In the genomic region with DNA sequence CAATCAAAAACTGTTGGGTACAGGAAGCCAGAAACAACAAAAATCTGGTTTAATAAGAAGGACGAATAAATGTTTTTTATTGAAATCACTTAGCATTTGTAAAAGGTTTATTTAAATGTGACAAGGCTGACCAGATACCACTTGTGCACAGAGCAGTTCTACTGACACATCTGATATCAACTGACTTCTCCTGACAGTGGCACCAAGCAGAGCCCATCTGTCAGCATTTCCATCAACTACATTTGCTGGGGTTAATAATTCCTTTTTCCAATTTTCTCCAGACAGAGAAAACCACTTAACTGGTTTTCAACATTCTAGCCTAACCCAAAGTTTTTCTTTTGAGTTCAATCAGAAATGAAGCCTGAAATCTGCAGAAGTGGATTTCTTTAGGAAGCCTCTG, we compare ENCODE assay signal across 21 mouse cellular contexts.
DNase-seq lines count a peak whose midpoint lies in the region; ATAC-seq and TF ChIP-seq lines count a peak whose summit lies in the region.
"Had no signal": no experiment of that assay in that cellular context is flagged by ENCODE, and none has a peak within 500 bp of the region (broad histone marks: within the 10 kb centered on the region; RNA-seq: fewer than 3 reads in every experiment).

No protein-coding gene starts in this region.

- peak; percentile 3 for DNase-seq in cerebellum, adult 11 months
- DNase-seq in cerebellum, adult 9-10 months, result peak; percentile 25
- DNase-seq in cerebellum, postnatal 4 days (ENCODE audit: low spot score in 2 of 2), result no peak
- peak; percentile 52 for DNase-seq in brain, adult 2 months (ENCODE audit: low read depth, low spot score)
- DNase-seq in cerebellum, postnatal 25 days, result peak; percentile 24 to 51
- DNase-seq in left cerebral cortex, postnatal 25 days (ENCODE audit: low spot score in 2 of 2), result no peak
- no peak for DNase-seq in forebrain, postnatal 0 days
- DNase-seq: adrenal gland, adult 8-10 months; adrenal gland, postnatal 14 days; adrenal gland, postnatal 36 days; B cell, adult 2 months had no signal

- H3K27me3 ChIP-seq in forebrain, postnatal 0 days (ENCODE audit: insufficient read depth, low read length), result no peaks in the 10 kb centered on the region
- H3K27me3 ChIP-seq: CH12.LX; embryonic facial prominence, embryonic 12.5 days; forebrain, embryonic 13.5 days; forebrain, embryonic 15.5 days; Patski had no signal

- H3K9me3 ChIP-seq in forebrain, postnatal 0 days (ENCODE audit: low read length), result no peaks in the 10 kb centered on the region
- H3K9me3 ChIP-seq: embryonic facial prominence, embryonic 10.5 days; embryonic facial prominence, embryonic 12.5 days; forebrain, embryonic 13.5 days; forebrain, embryonic 15.5 days; G1E had no signal

- H3K4me1 ChIP-seq in forebrain, postnatal 0 days (ENCODE audit: insufficient read depth), result no peaks in the 10 kb centered on the region
- H3K4me1 ChIP-seq: forebrain, embryonic 15.5 days had no signal

- no peak for TF ChIP-seq CTCF in forebrain, postnatal 0 days (IDR thresholded peaks at IDR 0.05; ENCODE audit: low read depth)

- H3K4me3 ChIP-seq in forebrain, postnatal 0 days (ENCODE audit: low read depth, low read length), result no peak overlapping the region
- H3K4me3 ChIP-seq: embryonic facial prominence, embryonic 10.5 days; embryonic facial prominence, embryonic 12.5 days; forebrain, embryonic 13.5 days; forebrain, embryonic 15.5 days had no signal

- WGBS in forebrain, postnatal 0 days, result 78% methylated on average over 1 of the region's 1 CpGs

- H3K9ac ChIP-seq in forebrain, postnatal 0 days, result no peak overlapping the region
- H3K9ac ChIP-seq: embryonic facial prominence, embryonic 12.5 days; forebrain, embryonic 13.5 days; forebrain, embryonic 15.5 days had no signal

- H3K27ac ChIP-seq in forebrain, postnatal 0 days (ENCODE audit: low read depth, low read length), result no peak overlapping the region
- H3K27ac ChIP-seq: embryonic facial prominence, embryonic 10.5 days; forebrain, embryonic 13.5 days; forebrain, embryonic 15.5 days had no signal

- intact Hi-C loops in left cerebral cortex, postnatal 25 days (cut with DNase I), result no loop called here

- no peak overlapping the region for H3K4me2 ChIP-seq in forebrain, postnatal 0 days (ENCODE audit: low read depth)
- H3K4me2 ChIP-seq: embryonic facial prominence, embryonic 12.5 days; forebrain, embryonic 13.5 days; forebrain, embryonic 15.5 days had no signal

- no peak; the same call in 1 of the 2 replicates for ATAC-seq in cerebellum, adult (ENCODE audit: insufficient number of reproducible peaks, low FRiP score, low TSS enrichment)
- no peak for ATAC-seq in forebrain, postnatal 0 days
- ATAC-seq: activated CD4-positive, CD25-positive, alpha-beta regulatory T cell, adult 4 months; CD4-positive, CD25-positive, alpha-beta regulatory T cell, adult 4 months; forebrain, embryonic 13.5 days; forebrain, embryonic 15.5 days; Patski had no signal

- H3K36me3 ChIP-seq in forebrain, postnatal 0 days (ENCODE audit: insufficient read depth), result no peaks in the 10 kb centered on the region
- H3K36me3 ChIP-seq: embryonic facial prominence, embryonic 10.5 days; embryonic facial prominence, embryonic 12.5 days; forebrain, embryonic 15.5 days; G1E had no signal

Comparison
In these comparisons a context has a peak if more than half of its experiments do, and no peak if none do; other contexts are left out.
1. DNase-seq: peak in cerebellum, adult 11 months (single experiment), cerebellum, adult 9-10 months (single experiment), brain, adult 2 months (single experiment) and cerebellum, postnatal 25 days (2 of 2); none in cerebellum, postnatal 4 days (0 of 2), left cerebral cortex, postnatal 25 days (0 of 2) and forebrain, postnatal 0 days (single experiment).